Mouse (Mus musculus): ENCODE measurements around the gene Pfn2. TPM values are rescaled to one million over a fixed set of nuclear protein-coding genes. Genes with fewer than 3 reads are reported as not detected.
"Not testable (repeated sequence)": the region's sequence is repeated elsewhere in the genome, so short reads cannot be mapped to it uniquely, and the experiment has no call there.

The Pfn2 gene
- 177 and 239 TPM in 2 replicates for polyA plus RNA-seq (2016; fragmentation: Nextera tagmentation; extraction: Ambion mirVana)

- WGBS: under 1% methylated on average over 52 of the region's 52 CpGs
- H3K27me3 ChIP-seq (ENCODE audit: insufficient read depth, poor library complexity, severe bottlenecking): no peaks in the 10 kb centered on the region
Measured at GRCm38 (mm10) chr3:57847760-57848185, at the start of gene Pfn2. Gene Pfn2 (minus strand): TSS chr3:57848079.

GRCm38 (mm10) chr3:57882945-57883344 lies 35.1 kb upstream of the Pfn2 start:
- DNase-seq (ENCODE audit: low spot score): no peak
- Histone ChIP-seq H3K4me3 (no peak overlapping the region), H3K9me3 (peaks cover 7% of the 10 kb centered on the region; the same call in 1 of the 2 replicates), H3K4me1 (replicated peaks) (no peaks in the 10 kb centered on the region), H3K36me3 (no peaks in the 10 kb centered on the region), H3K27ac (no peak overlapping the region), H3K27me3 (ENCODE audit: insufficient read depth, poor library complexity, severe bottlenecking) (no peaks in the 10 kb centered on the region)
- 79% methylated on average over 3 of the region's 3 CpGs for WGBS

More at GRCm38 (mm10) chr3:57847760-57848185, at the start of gene Pfn2:
- peak within 1 kb of the TSS; percentile 97 for H3K4me3 ChIP-seq
- H3K9me3 ChIP-seq: no peaks in the 10 kb centered on the region
- H3K27ac ChIP-seq: peak within 1 kb of the TSS; percentile 98
- H3K4me1 ChIP-seq (replicated peaks): peaks cover 13% of the 10 kb centered on the region
- DNase-seq (ENCODE audit: low spot score): peak; percentile 89
- H3K36me3 ChIP-seq: peaks cover 24% of the 10 kb centered on the region

GRCm38 (mm10) chr3:57846912-57847759 lies 743 bp downstream of the Pfn2 start:
- WGBS: 1% methylated on average over 100 of the region's 104 CpGs
- peak; percentile 79 for DNase-seq (ENCODE audit: low spot score)
- H3K4me3 ChIP-seq: peak overlapping the region; percentile 97
- H3K36me3 ChIP-seq: peaks cover 30% of the 10 kb centered on the region
- H3K9me3 ChIP-seq: no peaks in the 10 kb centered on the region
- H3K4me1 ChIP-seq (replicated peaks): peaks cover 13% of the 10 kb centered on the region
- H3K27ac ChIP-seq: peak overlapping the region; percentile 98
- H3K27me3 ChIP-seq (ENCODE audit: insufficient read depth, poor library complexity, severe bottlenecking): no peaks in the 10 kb centered on the region

- H3K27me3 ChIP-seq (ENCODE audit: insufficient read depth, poor library complexity, severe bottlenecking): no peaks in the 10 kb centered on the region
- H3K27ac ChIP-seq: peak overlapping the region; percentile 98
- H3K4me1 ChIP-seq (replicated peaks): peaks cover 13% of the 10 kb centered on the region
- no peaks in the 10 kb centered on the region for H3K9me3 ChIP-seq
- H3K4me3 ChIP-seq: peak overlapping the region; percentile 97
- DNase-seq (ENCODE audit: low spot score): no peak
- WGBS: 2% methylated on average over 9 of the region's 9 CpGs
- peaks cover 36% of the 10 kb centered on the region for H3K36me3 ChIP-seq
Measured at GRCm38 (mm10) chr3:57846662-57846911, 1.3 kb downstream of the Pfn2 start.

GRCm38 (mm10) chr3:57845786-57846661 lies 1.9 kb downstream of the Pfn2 start:
- WGBS: 13% methylated on average over 11 of the region's 11 CpGs
- no peaks in the 10 kb centered on the region for H3K9me3 ChIP-seq
- peak; percentile 40 for DNase-seq (ENCODE audit: low spot score)
- H3K27ac ChIP-seq: peak overlapping the region; percentile 98
- peaks cover 41% of the 10 kb centered on the region for H3K36me3 ChIP-seq
- peaks cover 13% of the 10 kb centered on the region for H3K4me1 ChIP-seq (replicated peaks)
- no peaks in the 10 kb centered on the region for H3K27me3 ChIP-seq (ENCODE audit: insufficient read depth, poor library complexity, severe bottlenecking)
- H3K4me3 ChIP-seq: peak overlapping the region; percentile 97

- H3K9me3 ChIP-seq: 0 out of 2 replicates have a peak, but pooled peaks cover 3% of the 10 kb centered on the region
- H3K27me3 ChIP-seq (ENCODE audit: insufficient read depth, poor library complexity, severe bottlenecking): no peaks in the 10 kb centered on the region
- no peak overlapping the region for H3K4me3 ChIP-seq
- H3K36me3 ChIP-seq: peaks cover 60% of the 10 kb centered on the region
- peaks cover 13% of the 10 kb centered on the region for H3K4me1 ChIP-seq (replicated peaks)
- no peak overlapping the region for H3K27ac ChIP-seq
- DNase-seq (ENCODE audit: low spot score): no peak
Measured at GRCm38 (mm10) chr3:57843775-57844174, 4.1 kb downstream of the Pfn2 start.

- DNase-seq (ENCODE audit: low spot score): no peak
- Histone ChIP-seq H3K27ac (no peak overlapping the region), H3K4me3 (no peak overlapping the region), H3K4me1 (replicated peaks) (no peaks in the 10 kb centered on the region), H3K27me3 (ENCODE audit: insufficient read depth, poor library complexity, severe bottlenecking) (no peaks in the 10 kb centered on the region), H3K36me3 (peaks cover 55% of the 10 kb centered on the region), H3K9me3 (0 out of 2 replicates have a peak, but pooled peaks cover 3% of the 10 kb centered on the region)
- WGBS: 95% methylated on average over 4 of the region's 4 CpGs
Measured at GRCm38 (mm10) chr3:57836911-57837310, 11.0 kb downstream of the Pfn2 start.

GRCm38 (mm10) chr3:57833585-57833984 lies 14.3 kb downstream of the Pfn2 start:
- WGBS: 90% methylated on average over 11 of the region's 11 CpGs
- no peak overlapping the region for H3K4me3 ChIP-seq
- no peak overlapping the region for H3K27ac ChIP-seq

GRCm38 (mm10) chr3:57825866-57826265 lies 22.0 kb downstream of the Pfn2 start:
- Histone ChIP-seq H3K9me3 (no peaks in the 10 kb centered on the region), H3K36me3 (peaks cover 28% of the 10 kb centered on the region), H3K27me3 (ENCODE audit: insufficient read depth, poor library complexity, severe bottlenecking) (no peaks in the 10 kb centered on the region), H3K4me1 (replicated peaks) (no peaks in the 10 kb centered on the region), H3K4me3 (no peak overlapping the region), H3K27ac (no peak overlapping the region)
- 91% methylated on average over 3 of the region's 3 CpGs for WGBS
- no peak for DNase-seq (ENCODE audit: low spot score)

More at GRCm38 (mm10) chr3:57833585-57833984, 14.3 kb downstream of the Pfn2 start:
- H3K36me3 ChIP-seq: peaks cover 40% of the 10 kb centered on the region
- H3K9me3 ChIP-seq: no peaks in the 10 kb centered on the region
- no peaks in the 10 kb centered on the region for H3K27me3 ChIP-seq (ENCODE audit: insufficient read depth, poor library complexity, severe bottlenecking)
- DNase-seq (ENCODE audit: low spot score): no peak
- no peaks in the 10 kb centered on the region for H3K4me1 ChIP-seq (replicated peaks)

GRCm38 (mm10) chr3:57815447-57815846 lies 32.4 kb downstream of the Pfn2 start:
- no peak for DNase-seq (ENCODE audit: low spot score)
- H3K27me3 ChIP-seq (ENCODE audit: insufficient read depth, poor library complexity, severe bottlenecking): no peaks in the 10 kb centered on the region
- no peak overlapping the region for H3K27ac ChIP-seq
- no peaks in the 10 kb centered on the region for H3K36me3 ChIP-seq
- H3K9me3 ChIP-seq: no peaks in the 10 kb centered on the region
- H3K4me3 ChIP-seq: no peak overlapping the region
- WGBS: 86% methylated on average over 6 of the region's 6 CpGs
- no peaks in the 10 kb centered on the region for H3K4me1 ChIP-seq (replicated peaks)

GRCm38 (mm10) chr3:57795071-57795470 lies 52.8 kb downstream of the Pfn2 start:
- H3K27ac ChIP-seq; DNase-seq (ENCODE audit: low spot score); H3K4me3 ChIP-seq; H3K4me1 ChIP-seq (replicated peaks); H3K9me3 ChIP-seq; H3K36me3 ChIP-seq; H3K27me3 ChIP-seq (ENCODE audit: insufficient read depth, poor library complexity, severe bottlenecking): not testable (repeated sequence)
- WGBS: 84% methylated on average over 6 of the region's 6 CpGs

All from hindbrain, embryonic 10.5 days (tissue).